Mouse (Mus musculus): ENCODE data around the gene Cnst. TPM values are rescaled to one million over a fixed set of nuclear protein-coding genes. Genes with fewer than 3 reads are reported as not detected.
A peak's percentile ranks its signal among the peaks of the same experiment; 100 is the strongest.
"Not testable (repeated sequence)": the region's sequence is repeated elsewhere in the genome, so short reads cannot be mapped to it uniquely, and the experiment has no call there.

Cnst gene
- polyA plus RNA-seq, 1 experiment from 2014 or later: 12.9 TPM

GRCm38 (mm10) chr1:179632746-179633413 is 86.7 kb downstream of the Cnst start:
- no peak overlapping the region for H3K4me3 ChIP-seq (ENCODE audit: low read depth, low read length)
- peaks cover 13% of the 10 kb centered on the region for H3K4me1 ChIP-seq (replicated peaks; ENCODE audit: control insufficient read depth, insufficient read depth, low read length)
- ATAC-seq (replicated peaks; ENCODE audit: low FRiP score): no peak
- H3K27me3 ChIP-seq (replicated peaks; ENCODE audit: control insufficient read depth, insufficient read depth, low read length): no peaks in the 10 kb centered on the region
- H3K36me3 ChIP-seq (ENCODE audit: control insufficient read depth, insufficient read depth, low read length): no peaks in the 10 kb centered on the region
- no peaks in the 10 kb centered on the region for H3K9me3 ChIP-seq (ENCODE audit: control insufficient read depth, low read length)
- WGBS: 78% methylated on average over 11 of the region's 11 CpGs
- no peak overlapping the region for H3K4me2 ChIP-seq
- DNase-seq (ENCODE audit: low spot score): no peak
- no peak overlapping the region for H3K27ac ChIP-seq (ENCODE audit: low read depth, low read length)
- no peak overlapping the region for H3K9ac ChIP-seq (ENCODE audit: low read depth, low read length)

GRCm38 (mm10) chr1:179633414-179633752 is 87.2 kb downstream of the Cnst start:
- Histone ChIP-seq H3K9me3 (ENCODE audit: control insufficient read depth, low read length) (no peaks in the 10 kb centered on the region), H3K36me3 (ENCODE audit: control insufficient read depth, insufficient read depth, low read length) (no peaks in the 10 kb centered on the region), H3K9ac (ENCODE audit: low read depth, low read length) (no peak overlapping the region), H3K4me3 (ENCODE audit: low read depth, low read length) (no peak overlapping the region), H3K27ac (ENCODE audit: low read depth, low read length) (no peak overlapping the region), H3K4me2 (no peak overlapping the region), H3K4me1 (replicated peaks; ENCODE audit: control insufficient read depth, insufficient read depth, low read length) (peaks cover 8% of the 10 kb centered on the region), H3K27me3 (replicated peaks; ENCODE audit: control insufficient read depth, insufficient read depth, low read length) (no peaks in the 10 kb centered on the region)
- WGBS: 7% methylated on average over 1 of the region's 1 CpGs
- ATAC-seq (replicated peaks; ENCODE audit: low FRiP score): no peak
- DNase-seq (ENCODE audit: low spot score): no peak

GRCm38 (mm10) chr1:179634159-179634558 is 88.0 kb downstream of the Cnst start:
- H3K36me3 ChIP-seq (ENCODE audit: control insufficient read depth, insufficient read depth, low read length): no peaks in the 10 kb centered on the region
- H3K9me3 ChIP-seq (ENCODE audit: control insufficient read depth, low read length): no peaks in the 10 kb centered on the region
- H3K9ac ChIP-seq (ENCODE audit: low read depth, low read length): no peak overlapping the region
- peaks cover under 1% of the 10 kb centered on the region for H3K4me1 ChIP-seq (replicated peaks; ENCODE audit: control insufficient read depth, insufficient read depth, low read length)
- ATAC-seq (replicated peaks; ENCODE audit: low FRiP score) (no peak), DNase-seq (ENCODE audit: low spot score) (no peak)
- no peak overlapping the region for H3K4me2 ChIP-seq
- H3K27ac ChIP-seq (ENCODE audit: low read depth, low read length): no peak overlapping the region
- H3K4me3 ChIP-seq (ENCODE audit: low read depth, low read length): no peak overlapping the region
- WGBS: 85% methylated on average over 3 of the region's 3 CpGs
- H3K27me3 ChIP-seq (replicated peaks; ENCODE audit: control insufficient read depth, insufficient read depth, low read length): no peaks in the 10 kb centered on the region

- 72% methylated on average over 4 of the region's 4 CpGs for WGBS
- no peak for DNase-seq (ENCODE audit: low spot score)
- H3K4me2 ChIP-seq: no peak overlapping the region
Observed at GRCm38 (mm10) chr1:179642726-179643125, 96.6 kb downstream of the Cnst start.

GRCm38 (mm10) chr1:179644151-179644550 is 98.0 kb downstream of the Cnst start:
- no peaks in the 10 kb centered on the region for H3K27me3 ChIP-seq (replicated peaks; ENCODE audit: control insufficient read depth, insufficient read depth, low read length)
- ATAC-seq (replicated peaks; ENCODE audit: low FRiP score): no peak
- H3K4me2 ChIP-seq: no peak overlapping the region
- 75% methylated on average over 3 of the region's 3 CpGs for WGBS
- no peak for DNase-seq (ENCODE audit: low spot score)
- H3K9me3 ChIP-seq (ENCODE audit: control insufficient read depth, low read length): no peaks in the 10 kb centered on the region
- H3K4me3 ChIP-seq (ENCODE audit: low read depth, low read length): no peak overlapping the region
- no peak overlapping the region for H3K27ac ChIP-seq (ENCODE audit: low read depth, low read length)
- H3K4me1 ChIP-seq (replicated peaks; ENCODE audit: control insufficient read depth, insufficient read depth, low read length): peaks cover 2% of the 10 kb centered on the region
- no peak overlapping the region for H3K9ac ChIP-seq (ENCODE audit: low read depth, low read length)
- H3K36me3 ChIP-seq (ENCODE audit: control insufficient read depth, insufficient read depth, low read length): no peaks in the 10 kb centered on the region

More at GRCm38 (mm10) chr1:179642726-179643125, 96.6 kb downstream of the Cnst start:
- Histone ChIP-seq H3K9ac (ENCODE audit: low read depth, low read length) (no peak overlapping the region), H3K4me3 (ENCODE audit: low read depth, low read length) (no peak overlapping the region), H3K9me3 (ENCODE audit: control insufficient read depth, low read length) (no peaks in the 10 kb centered on the region), H3K36me3 (ENCODE audit: control insufficient read depth, insufficient read depth, low read length) (no peaks in the 10 kb centered on the region), H3K27ac (ENCODE audit: low read depth, low read length) (no peak overlapping the region), H3K27me3 (replicated peaks; ENCODE audit: control insufficient read depth, insufficient read depth, low read length) (no peaks in the 10 kb centered on the region), H3K4me1 (replicated peaks; ENCODE audit: control insufficient read depth, insufficient read depth, low read length) (no peaks in the 10 kb centered on the region; the same call in 1 of the 2 replicates)
- ATAC-seq (replicated peaks; ENCODE audit: low FRiP score): no peak

GRCm38 (mm10) chr1:179645101-179645979 is 99.2 kb downstream of the Cnst start:
- WGBS: 61% methylated on average over 13 of the region's 13 CpGs
- Histone ChIP-seq H3K4me2 (peak overlapping the region; percentile 43), H3K4me1 (replicated peaks; ENCODE audit: control insufficient read depth, insufficient read depth, low read length) (peaks cover 6% of the 10 kb centered on the region), H3K4me3 (ENCODE audit: low read depth, low read length) (no peak overlapping the region), H3K36me3 (ENCODE audit: control insufficient read depth, insufficient read depth, low read length) (no peaks in the 10 kb centered on the region), H3K9me3 (ENCODE audit: control insufficient read depth, low read length) (no peaks in the 10 kb centered on the region), H3K27ac (ENCODE audit: low read depth, low read length) (no peak overlapping the region), H3K27me3 (replicated peaks; ENCODE audit: control insufficient read depth, insufficient read depth, low read length) (no peaks in the 10 kb centered on the region), H3K9ac (ENCODE audit: low read depth, low read length) (no peak overlapping the region)
- ATAC-seq (replicated peaks; ENCODE audit: low FRiP score) (peak; percentile 71), DNase-seq (ENCODE audit: low spot score) (peak; percentile 73)

- Histone ChIP-seq H3K36me3 (ENCODE audit: control insufficient read depth, insufficient read depth, low read length) (no peaks in the 10 kb centered on the region), H3K27me3 (replicated peaks; ENCODE audit: control insufficient read depth, insufficient read depth, low read length) (no peaks in the 10 kb centered on the region), H3K27ac (ENCODE audit: low read depth, low read length) (no peak overlapping the region), H3K9me3 (ENCODE audit: control insufficient read depth, low read length) (no peaks in the 10 kb centered on the region), H3K4me3 (ENCODE audit: low read depth, low read length) (no peak overlapping the region), H3K4me2 (peak overlapping the region; percentile 43), H3K4me1 (replicated peaks; ENCODE audit: control insufficient read depth, insufficient read depth, low read length) (peaks cover 6% of the 10 kb centered on the region), H3K9ac (ENCODE audit: low read depth, low read length) (no peak overlapping the region)
- peak; percentile 42; the same call in 1 of the 2 replicates for ATAC-seq (replicated peaks; ENCODE audit: low FRiP score)
- DNase-seq (ENCODE audit: low spot score): no peak
- WGBS: 11% methylated on average over 4 of the region's 4 CpGs
Observed at GRCm38 (mm10) chr1:179645980-179646268, 99.8 kb downstream of the Cnst start.

GRCm38 (mm10) chr1:179648678-179649077 is 102.5 kb downstream of the Cnst start:
- not testable (repeated sequence) for H3K4me3 ChIP-seq (ENCODE audit: low read depth, low read length); H3K4me1 ChIP-seq (replicated peaks; ENCODE audit: control insufficient read depth, insufficient read depth, low read length); H3K9ac ChIP-seq (ENCODE audit: low read depth, low read length); H3K27me3 ChIP-seq (replicated peaks; ENCODE audit: control insufficient read depth, insufficient read depth, low read length); H3K27ac ChIP-seq (ENCODE audit: low read depth, low read length); H3K9me3 ChIP-seq (ENCODE audit: control insufficient read depth, low read length); H3K36me3 ChIP-seq (ENCODE audit: control insufficient read depth, insufficient read depth, low read length); ATAC-seq (replicated peaks; ENCODE audit: low FRiP score); DNase-seq (ENCODE audit: low spot score); H3K4me2 ChIP-seq
- 59% methylated on average over 4 of the region's 5 CpGs for WGBS

GRCm38 (mm10) chr1:179649324-179649723 is 103.2 kb downstream of the Cnst start:
- Histone ChIP-seq H3K27ac (ENCODE audit: low read depth, low read length) (no peak overlapping the region), H3K9me3 (ENCODE audit: control insufficient read depth, low read length) (no peaks in the 10 kb centered on the region)
- no peak for DNase-seq (ENCODE audit: low spot score)

More at GRCm38 (mm10) chr1:179649324-179649723, 103.2 kb downstream of the Cnst start:
- no peaks in the 10 kb centered on the region for H3K27me3 ChIP-seq (replicated peaks; ENCODE audit: control insufficient read depth, insufficient read depth, low read length)
- WGBS: 46% methylated on average over 3 of the region's 3 CpGs
- no peak overlapping the region for H3K4me3 ChIP-seq (ENCODE audit: low read depth, low read length)
- no peak overlapping the region for H3K4me2 ChIP-seq
- H3K36me3 ChIP-seq (ENCODE audit: control insufficient read depth, insufficient read depth, low read length): no peaks in the 10 kb centered on the region
- peak; percentile 54 for ATAC-seq (replicated peaks; ENCODE audit: low FRiP score)
- no peak overlapping the region for H3K9ac ChIP-seq (ENCODE audit: low read depth, low read length)
- peaks cover 6% of the 10 kb centered on the region for H3K4me1 ChIP-seq (replicated peaks; ENCODE audit: control insufficient read depth, insufficient read depth, low read length)

Data from liver, embryonic 11.5 days (tissue).